Mouse (Mus musculus): ENCODE measurements around the gene Snx33. TPM values are rescaled to one million over a fixed set of nuclear protein-coding genes. Genes with fewer than 3 reads are reported as not detected.

The Snx33 gene
- polyA plus RNA-seq, 1 experiment, result 3.4 TPM

- no peaks in the 10 kb centered on the region for H3K4me1 ChIP-seq (ENCODE audit: control insufficient read depth, insufficient read depth, low read length)
- no peak overlapping the region for H3K27ac ChIP-seq (ENCODE audit: control insufficient read depth, insufficient read depth, low read depth, low read length, poor library complexity)
- TF ChIP-seq POLR2A (IDR thresholded peaks at IDR 0.05; ENCODE audit: borderline replicate concordance, control insufficient read depth, low read depth, low read length) (no peak), CTCF (IDR thresholded peaks at IDR 0.05; ENCODE audit: control insufficient read depth, insufficient read depth, low read length) (no peak)
- 61% methylated on average over 4 of the region's 4 CpGs for WGBS
- H3K4me3 ChIP-seq (replicated peaks; ENCODE audit: control insufficient read depth, low read depth, low read length), result no peak overlapping the region
Observed at GRCm38 (mm10) chr9:56882283-56882682, 45.9 kb downstream of the Snx33 start.

GRCm38 (mm10) chr9:56881539-56882082 lies 46.6 kb downstream of the Snx33 start:
- no peaks in the 10 kb centered on the region for H3K4me1 ChIP-seq (ENCODE audit: control insufficient read depth, insufficient read depth, low read length)
- TF ChIP-seq CTCF (IDR thresholded peaks at IDR 0.05; ENCODE audit: control insufficient read depth, insufficient read depth, low read length) (no peak), POLR2A (IDR thresholded peaks at IDR 0.05; ENCODE audit: borderline replicate concordance, control insufficient read depth, low read depth, low read length) (no peak)
- 54% methylated on average over 3 of the region's 3 CpGs for WGBS
- no peak overlapping the region for H3K27ac ChIP-seq (ENCODE audit: control insufficient read depth, insufficient read depth, low read depth, low read length, poor library complexity)
- no peak overlapping the region for H3K4me3 ChIP-seq (replicated peaks; ENCODE audit: control insufficient read depth, low read depth, low read length)

GRCm38 (mm10) chr9:56880790-56881189 lies 47.4 kb downstream of the Snx33 start:
- 57% methylated on average over 9 of the region's 9 CpGs for WGBS
- no peak overlapping the region for H3K27ac ChIP-seq (ENCODE audit: control insufficient read depth, insufficient read depth, low read depth, low read length, poor library complexity)
- TF ChIP-seq POLR2A (IDR thresholded peaks at IDR 0.05; ENCODE audit: borderline replicate concordance, control insufficient read depth, low read depth, low read length) (no peak), CTCF (IDR thresholded peaks at IDR 0.05; ENCODE audit: control insufficient read depth, insufficient read depth, low read length) (no peak)
- no peak overlapping the region for H3K4me3 ChIP-seq (replicated peaks; ENCODE audit: control insufficient read depth, low read depth, low read length)
- H3K4me1 ChIP-seq (ENCODE audit: control insufficient read depth, insufficient read depth, low read length), result no peaks in the 10 kb centered on the region

GRCm38 (mm10) chr9:56877284-56877683 lies 50.9 kb downstream of the Snx33 start:
- WGBS, result 73% methylated on average over 5 of the region's 5 CpGs
- no peaks in the 10 kb centered on the region for H3K4me1 ChIP-seq (ENCODE audit: control insufficient read depth, insufficient read depth, low read length)
- H3K4me3 ChIP-seq (replicated peaks; ENCODE audit: control insufficient read depth, low read depth, low read length), result no peak overlapping the region
- TF ChIP-seq CTCF (IDR thresholded peaks at IDR 0.05; ENCODE audit: control insufficient read depth, insufficient read depth, low read length) (no peak), POLR2A (IDR thresholded peaks at IDR 0.05; ENCODE audit: borderline replicate concordance, control insufficient read depth, low read depth, low read length) (no peak)
- no peak overlapping the region for H3K27ac ChIP-seq (ENCODE audit: control insufficient read depth, insufficient read depth, low read depth, low read length, poor library complexity)

- WGBS, result 77% methylated on average over 9 of the region's 9 CpGs
- H3K27ac ChIP-seq (ENCODE audit: control insufficient read depth, insufficient read depth, low read depth, low read length, poor library complexity), result no peak overlapping the region
- TF ChIP-seq POLR2A (IDR thresholded peaks at IDR 0.05; ENCODE audit: borderline replicate concordance, control insufficient read depth, low read depth, low read length) (no peak), CTCF (IDR thresholded peaks at IDR 0.05; ENCODE audit: control insufficient read depth, insufficient read depth, low read length) (no peak)
- H3K4me1 ChIP-seq (ENCODE audit: control insufficient read depth, insufficient read depth, low read length), result no peaks in the 10 kb centered on the region
- no peak overlapping the region for H3K4me3 ChIP-seq (replicated peaks; ENCODE audit: control insufficient read depth, low read depth, low read length)
Observed at GRCm38 (mm10) chr9:56876784-56877183, 51.4 kb downstream of the Snx33 start.

- no peak overlapping the region for H3K4me3 ChIP-seq (replicated peaks; ENCODE audit: control insufficient read depth, low read depth, low read length)
- TF ChIP-seq CTCF (IDR thresholded peaks at IDR 0.05; ENCODE audit: control insufficient read depth, insufficient read depth, low read length) (no peak), POLR2A (IDR thresholded peaks at IDR 0.05; ENCODE audit: borderline replicate concordance, control insufficient read depth, low read depth, low read length) (no peak)
- no peaks in the 10 kb centered on the region for H3K4me1 ChIP-seq (ENCODE audit: control insufficient read depth, insufficient read depth, low read length)
- H3K27ac ChIP-seq (ENCODE audit: control insufficient read depth, insufficient read depth, low read depth, low read length, poor library complexity), result no peak overlapping the region
- 32% methylated on average over 1 of the region's 1 CpGs for WGBS
Observed at GRCm38 (mm10) chr9:56873097-56873496, 55.1 kb downstream of the Snx33 start.

GRCm38 (mm10) chr9:56872105-56872903 lies 55.9 kb downstream of the Snx33 start:
- no peaks in the 10 kb centered on the region for H3K4me1 ChIP-seq (ENCODE audit: control insufficient read depth, insufficient read depth, low read length)
- no peak overlapping the region for H3K27ac ChIP-seq (ENCODE audit: control insufficient read depth, insufficient read depth, low read depth, low read length, poor library complexity)
- TF ChIP-seq CTCF (IDR thresholded peaks at IDR 0.05; ENCODE audit: control insufficient read depth, insufficient read depth, low read length) (no peak), POLR2A (IDR thresholded peaks at IDR 0.05; ENCODE audit: borderline replicate concordance, control insufficient read depth, low read depth, low read length) (no peak)
- no peak overlapping the region for H3K4me3 ChIP-seq (replicated peaks; ENCODE audit: control insufficient read depth, low read depth, low read length)
- WGBS, result 79% methylated on average over 5 of the region's 5 CpGs

- Histone ChIP-seq H3K4me1 (ENCODE audit: control insufficient read depth, insufficient read depth, low read length) (no peaks in the 10 kb centered on the region), H3K4me3 (replicated peaks; ENCODE audit: control insufficient read depth, low read depth, low read length) (no peak overlapping the region), H3K27ac (ENCODE audit: control insufficient read depth, insufficient read depth, low read depth, low read length, poor library complexity) (no peak overlapping the region)
- WGBS, result 33% methylated on average over 5 of the region's 5 CpGs
- TF ChIP-seq CTCF (IDR thresholded peaks at IDR 0.05; ENCODE audit: control insufficient read depth, insufficient read depth, low read length) (no peak), POLR2A (IDR thresholded peaks at IDR 0.05; ENCODE audit: borderline replicate concordance, control insufficient read depth, low read depth, low read length) (no peak)
Observed at GRCm38 (mm10) chr9:56871191-56871590, 57.0 kb downstream of the Snx33 start.

Measured in bone marrow, adult 2 months (tissue).